Mouse (Mus musculus): ENCODE results near the gene Npm1. TPM values are rescaled to one million over a fixed set of nuclear protein-coding genes. Genes with fewer than 3 reads are reported as not detected.

Gene Npm1
- total and polyA plus RNA-seq, 2 experiments from 2014 or later: 400 to 473 TPM

DNA sequence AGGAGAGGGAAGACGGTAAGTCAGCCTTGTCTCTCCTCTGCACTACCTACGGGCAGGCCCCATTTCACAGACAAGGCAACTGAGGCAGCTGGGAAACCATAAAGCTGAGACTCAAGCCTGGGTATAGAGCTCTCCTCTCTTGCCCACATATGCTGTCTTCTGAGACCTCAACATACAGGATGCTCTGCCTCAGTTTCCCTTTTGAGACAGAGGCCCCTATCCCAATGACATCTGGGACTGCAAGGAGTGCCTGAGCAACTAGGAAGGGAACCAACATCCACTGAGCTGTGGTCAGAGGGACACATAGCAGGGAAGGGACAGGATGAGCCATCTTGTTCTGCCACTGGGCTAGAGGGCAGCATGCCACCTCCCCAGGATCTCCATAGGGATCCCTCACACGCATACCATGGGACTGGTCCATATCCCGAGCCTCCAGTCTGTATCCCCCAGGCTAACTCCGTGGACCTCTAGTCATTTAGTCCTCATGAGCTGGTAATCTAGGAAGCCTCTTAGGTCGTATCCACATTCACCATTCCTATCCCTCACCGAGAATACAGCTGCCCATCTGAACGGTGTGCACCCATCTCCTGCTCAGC is 28.5 kb downstream of the Npm1 start:
- Histone ChIP-seq H3K27me3 (ENCODE audit: insufficient read depth, low read length) (no peaks in the 10 kb centered on the region), H3K27ac (ENCODE audit: low read depth, low read length) (no peak overlapping the region), H3K4me2 (ENCODE audit: low read depth) (no peak overlapping the region), H3K9ac (no peak overlapping the region), H3K36me3 (ENCODE audit: insufficient read depth) (no peaks in the 10 kb centered on the region), H3K9me3 (ENCODE audit: low read length) (no peaks in the 10 kb centered on the region), H3K4me1 (ENCODE audit: insufficient read depth) (no peaks in the 10 kb centered on the region), H3K4me3 (ENCODE audit: low read depth, low read length) (no peak overlapping the region)
- no peak for DNase-seq
- ATAC-seq: no peak
- WGBS: 90% methylated on average over 8 of the region's 8 CpGs
- TF ChIP-seq CTCF (IDR thresholded peaks at IDR 0.05; ENCODE audit: low read depth): no peak

DNA sequence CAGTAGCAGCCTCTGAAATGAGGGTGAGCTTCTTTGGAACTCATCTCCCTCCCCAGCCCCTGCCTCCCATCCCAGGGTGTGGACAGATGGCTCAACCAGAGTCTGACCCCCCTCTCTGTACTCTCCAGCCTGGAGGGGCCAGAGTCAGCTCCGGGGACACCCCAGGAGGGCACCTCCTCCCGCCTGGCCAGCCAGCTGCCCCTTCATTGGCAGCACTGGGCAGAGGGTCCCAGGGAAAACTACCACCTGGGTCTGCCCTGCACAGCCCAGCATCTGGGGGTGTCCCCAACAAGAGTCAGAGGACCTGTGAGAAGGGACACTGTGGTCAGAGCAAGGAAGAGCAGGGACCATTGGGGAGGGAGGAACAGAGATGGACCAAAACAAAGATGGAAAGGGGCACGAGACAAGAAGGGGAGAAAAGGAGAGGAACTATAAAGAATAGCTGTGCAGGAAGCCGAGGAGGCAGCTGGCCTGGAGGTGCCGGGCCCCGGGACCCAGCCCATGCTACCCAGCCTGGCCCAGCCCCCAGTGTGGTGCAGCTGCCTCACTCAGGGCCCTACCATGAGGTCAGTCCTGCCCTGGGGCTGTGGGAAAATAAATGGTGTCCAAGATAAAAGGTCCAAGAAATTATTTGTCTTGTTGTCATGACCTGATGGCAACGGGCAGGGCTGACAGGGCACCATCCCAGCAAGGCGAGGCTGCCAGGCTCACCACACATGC is 30.2 kb downstream of the Npm1 start:
- TF ChIP-seq CTCF (IDR thresholded peaks at IDR 0.05; ENCODE audit: low read depth): no peak
- Histone ChIP-seq H3K9me3 (ENCODE audit: low read length) (no peaks in the 10 kb centered on the region), H3K4me1 (ENCODE audit: insufficient read depth) (no peaks in the 10 kb centered on the region), H3K9ac (no peak overlapping the region), H3K27ac (ENCODE audit: low read depth, low read length) (no peak overlapping the region), H3K27me3 (ENCODE audit: insufficient read depth, low read length) (no peaks in the 10 kb centered on the region), H3K36me3 (ENCODE audit: insufficient read depth) (no peaks in the 10 kb centered on the region), H3K4me2 (ENCODE audit: low read depth) (no peak overlapping the region), H3K4me3 (ENCODE audit: low read depth, low read length) (no peak overlapping the region)
- no peak for DNase-seq
- no peak for ATAC-seq
- WGBS: 72% methylated on average over 8 of the region's 8 CpGs

DNA sequence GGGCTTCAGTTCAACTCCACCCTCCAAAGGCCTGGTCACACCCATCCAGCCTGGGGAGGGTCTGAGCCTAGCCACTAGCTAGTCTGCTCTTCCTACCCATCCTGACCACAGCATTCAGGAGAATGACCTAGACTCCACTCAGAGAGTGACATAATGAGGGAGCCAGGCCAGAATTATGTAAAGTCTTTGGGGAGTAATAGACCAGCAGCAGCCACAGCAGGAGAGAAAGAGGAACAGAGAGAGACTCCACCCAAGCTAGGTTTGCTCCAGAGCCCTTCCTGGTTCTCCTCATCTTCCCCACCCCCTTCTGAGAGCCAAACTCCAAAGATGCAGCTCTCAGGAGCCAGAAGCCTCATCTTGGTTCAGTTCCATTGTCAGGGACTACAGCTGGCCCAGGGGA is 35.9 kb downstream of the Npm1 start:
- ATAC-seq (no peak), DNase-seq (no peak)
- H3K4me2 ChIP-seq (ENCODE audit: low read depth): no peak overlapping the region
- no peaks in the 10 kb centered on the region for H3K4me1 ChIP-seq (ENCODE audit: insufficient read depth)
- no peaks in the 10 kb centered on the region for H3K9me3 ChIP-seq (ENCODE audit: low read length)
- no peak overlapping the region for H3K9ac ChIP-seq
- no peak overlapping the region for H3K4me3 ChIP-seq (ENCODE audit: low read depth, low read length)
- H3K36me3 ChIP-seq (ENCODE audit: insufficient read depth): no peaks in the 10 kb centered on the region
- no peak overlapping the region for H3K27ac ChIP-seq (ENCODE audit: low read depth, low read length)
- no peaks in the 10 kb centered on the region; the same call in 1 of the 2 replicates for H3K27me3 ChIP-seq (ENCODE audit: insufficient read depth, low read length)
- TF ChIP-seq CTCF (IDR thresholded peaks at IDR 0.05; ENCODE audit: low read depth): no peak

DNA sequence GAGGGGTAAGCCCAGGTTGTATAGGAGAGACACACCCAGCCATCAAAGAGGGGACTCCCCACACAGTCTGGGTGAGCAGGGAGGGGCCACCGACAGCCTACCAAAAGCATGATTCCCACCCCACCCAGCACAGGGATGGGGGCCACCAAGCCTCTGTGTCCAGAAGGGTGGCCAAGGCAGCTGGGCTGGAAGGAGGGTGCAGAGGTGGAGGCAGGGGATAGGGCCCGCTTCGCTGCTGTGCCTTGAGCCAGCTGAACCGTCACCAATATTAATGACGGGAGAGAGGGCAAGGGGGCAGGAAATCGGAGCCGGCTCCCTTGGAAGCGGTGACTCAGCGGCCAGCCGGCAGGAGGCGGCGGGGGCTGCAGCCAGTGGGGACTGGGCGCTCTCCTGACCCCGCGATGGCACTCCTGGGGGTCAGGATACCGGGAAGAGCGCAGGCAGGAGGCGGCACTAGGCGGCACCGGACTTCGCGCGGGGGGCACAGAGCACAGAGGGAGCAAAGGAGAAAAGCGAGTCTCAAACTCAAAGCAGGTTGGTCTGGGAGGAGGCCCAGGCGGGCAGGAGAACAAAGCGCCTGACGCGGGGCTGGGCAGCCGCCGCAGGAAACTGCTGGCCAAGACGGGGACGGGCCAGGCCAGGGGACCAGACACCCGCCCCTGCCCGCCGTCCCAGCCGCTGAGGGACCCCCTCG is 40.3 kb downstream of the Npm1 start:
- TF ChIP-seq CTCF (IDR thresholded peaks at IDR 0.05; ENCODE audit: low read depth): no peak
- Histone ChIP-seq H3K9ac (no peak overlapping the region), H3K9me3 (ENCODE audit: low read length) (no peaks in the 10 kb centered on the region), H3K4me1 (ENCODE audit: insufficient read depth) (no peaks in the 10 kb centered on the region), H3K27ac (ENCODE audit: low read depth, low read length) (no peak overlapping the region), H3K4me3 (ENCODE audit: low read depth, low read length) (0 out of 2 replicates have a peak overlapping the region, but pooled peaks have one; percentile 7), H3K27me3 (ENCODE audit: insufficient read depth, low read length) (no peaks in the 10 kb centered on the region; the same call in 1 of the 2 replicates), H3K4me2 (ENCODE audit: low read depth) (peak overlapping the region; percentile 41), H3K36me3 (ENCODE audit: insufficient read depth) (no peaks in the 10 kb centered on the region)
- 3% methylated on average over 37 of the region's 37 CpGs for WGBS
- peak; percentile 29 for ATAC-seq
- DNase-seq: no peak

DNA sequence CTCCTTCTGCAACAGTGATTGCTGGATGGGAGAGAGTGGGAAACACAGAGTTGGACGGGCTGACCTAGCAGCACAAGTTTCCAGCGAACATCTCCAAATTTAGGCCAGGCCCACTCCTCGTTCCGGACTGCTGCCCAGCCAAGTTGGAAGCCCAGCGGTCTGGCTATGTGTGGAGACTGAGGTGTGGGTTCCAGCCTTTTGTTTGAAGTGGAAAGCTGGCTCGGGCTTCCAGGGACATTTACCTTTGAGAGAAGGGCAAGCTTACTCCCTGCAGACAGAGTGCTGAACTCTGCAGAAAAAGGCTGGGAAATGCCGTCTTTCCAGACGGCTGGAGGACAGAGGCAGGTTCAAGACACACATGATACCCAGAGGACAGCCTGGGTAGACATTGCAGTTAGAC is 43.5 kb downstream of the Npm1 start:
- no peak for TF ChIP-seq CTCF (IDR thresholded peaks at IDR 0.05; ENCODE audit: low read depth)
- ATAC-seq (no peak), DNase-seq (no peak)
- Histone ChIP-seq H3K4me1 (ENCODE audit: insufficient read depth) (no peaks in the 10 kb centered on the region), H3K9ac (no peak overlapping the region), H3K4me2 (ENCODE audit: low read depth) (no peak overlapping the region), H3K36me3 (ENCODE audit: insufficient read depth) (no peaks in the 10 kb centered on the region), H3K9me3 (ENCODE audit: low read length) (no peaks in the 10 kb centered on the region), H3K27ac (ENCODE audit: low read depth, low read length) (no peak overlapping the region), H3K27me3 (ENCODE audit: insufficient read depth, low read length) (no peaks in the 10 kb centered on the region; the same call in 1 of the 2 replicates), H3K4me3 (ENCODE audit: low read depth, low read length) (no peak overlapping the region)
- WGBS: 73% methylated on average over 8 of the region's 8 CpGs

DNA sequence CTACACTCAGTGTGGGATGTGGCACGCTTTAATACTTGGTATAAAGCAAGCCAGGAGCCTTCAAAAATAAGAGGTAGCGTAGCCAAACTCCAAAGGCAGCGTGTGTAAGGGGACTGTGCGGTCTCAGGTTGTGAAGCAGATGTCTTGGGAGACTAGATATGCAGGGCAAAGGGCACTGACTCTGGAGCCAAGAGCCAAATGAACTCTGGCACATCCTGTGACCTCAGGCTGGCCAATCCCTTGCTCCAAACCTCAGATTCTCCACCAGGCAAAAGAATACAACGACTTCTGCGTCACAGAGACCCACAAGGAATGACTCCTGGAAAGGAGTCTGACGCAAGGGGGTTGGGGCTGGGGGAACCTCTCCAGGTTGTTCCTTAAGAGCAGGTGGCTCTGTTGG is 43.9 kb downstream of the Npm1 start:
- 83% methylated on average over 7 of the region's 7 CpGs for WGBS
- no peak for ATAC-seq

DNA sequence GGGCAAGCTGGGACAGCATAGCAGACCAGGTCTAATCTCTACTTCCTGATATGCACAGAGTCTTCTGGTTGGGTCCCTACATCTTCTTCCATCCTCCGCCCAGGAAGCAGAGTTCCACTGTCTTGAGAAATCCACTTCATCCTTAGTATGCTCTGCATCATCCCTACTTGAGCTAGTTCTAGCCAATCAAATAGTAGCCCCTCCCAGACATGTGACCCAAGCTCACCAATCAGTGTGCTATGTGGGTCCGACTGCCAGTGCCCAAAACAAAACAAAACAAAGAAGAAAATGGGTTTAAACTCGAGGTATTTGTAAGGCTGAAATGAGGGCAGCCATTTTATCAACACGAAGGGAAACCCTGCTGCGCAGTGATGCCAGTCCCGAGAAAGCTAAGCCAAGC is 44.5 kb downstream of the Npm1 start:
- DNase-seq (no peak), ATAC-seq (no peak)
- Histone ChIP-seq H3K27ac (ENCODE audit: low read depth, low read length) (no peak overlapping the region), H3K4me1 (ENCODE audit: insufficient read depth) (no peaks in the 10 kb centered on the region), H3K36me3 (ENCODE audit: insufficient read depth) (no peaks in the 10 kb centered on the region), H3K4me2 (ENCODE audit: low read depth) (no peak overlapping the region), H3K27me3 (ENCODE audit: insufficient read depth, low read length) (no peaks in the 10 kb centered on the region; the same call in 1 of the 2 replicates), H3K4me3 (ENCODE audit: low read depth, low read length) (no peak overlapping the region), H3K9ac (no peak overlapping the region), H3K9me3 (ENCODE audit: low read length) (no peaks in the 10 kb centered on the region)
- 79% methylated on average over 6 of the region's 6 CpGs for WGBS
- TF ChIP-seq CTCF (IDR thresholded peaks at IDR 0.05; ENCODE audit: low read depth): no peak

More for the DNA sequence above, 43.9 kb downstream of the Npm1 start:
- no peak for DNase-seq
- Histone ChIP-seq H3K36me3 (ENCODE audit: insufficient read depth) (no peaks in the 10 kb centered on the region), H3K4me3 (ENCODE audit: low read depth, low read length) (no peak overlapping the region), H3K9me3 (ENCODE audit: low read length) (no peaks in the 10 kb centered on the region), H3K27ac (ENCODE audit: low read depth, low read length) (no peak overlapping the region), H3K4me2 (ENCODE audit: low read depth) (no peak overlapping the region), H3K9ac (no peak overlapping the region), H3K27me3 (ENCODE audit: insufficient read depth, low read length) (no peaks in the 10 kb centered on the region; the same call in 1 of the 2 replicates), H3K4me1 (ENCODE audit: insufficient read depth) (no peaks in the 10 kb centered on the region)
- TF ChIP-seq CTCF (IDR thresholded peaks at IDR 0.05; ENCODE audit: low read depth): no peak
